Mouse (Mus musculus) thymus, postnatal 0 days (tissue): ENCODE measurements around the gene Slc27a2. TPM values are rescaled to one million over a fixed set of nuclear protein-coding genes. Genes with fewer than 3 reads are reported as not detected.

Source experiments
- DNase-seq: peaks from one replicate; pipeline ENCODE4 v3.0.0-alpha.2; 2015; ENCODE audit warnings: low spot score
- polyA plus RNA-seq: library from polyadenylated mRNA; unstranded; fragments of >200 nt; fragmentation: Nextera tagmentation; extraction: Ambion mirVana; gene quantifications from 2 replicates; pipeline ENCODE4 v1.2.1, GENCODE M21; 2015

The Slc27a2 gene
- polyA plus RNA-seq, 1 experiment from 2014 or later, result 2.8 TPM

DNA sequence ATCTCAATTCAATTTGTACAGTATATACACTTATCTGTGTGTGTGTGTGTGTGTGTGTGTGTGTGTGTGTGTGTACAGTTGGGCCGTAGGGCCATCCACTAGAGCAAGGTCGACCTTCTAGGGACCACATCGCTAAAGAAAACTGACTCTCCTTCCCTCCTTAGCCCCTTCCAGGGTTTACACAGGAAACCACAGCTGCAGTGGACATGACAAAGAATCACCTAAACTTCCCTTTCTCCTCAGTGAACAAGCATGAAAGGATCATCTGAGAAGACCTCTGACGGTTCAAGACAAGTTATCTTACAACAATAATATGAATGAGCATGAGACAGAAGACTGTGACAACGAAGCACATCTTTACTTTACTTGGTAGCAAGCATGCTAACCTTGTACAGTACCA lies 311 bp upstream of the Slc27a2 start:
- DNase-seq, result no peak

DNA sequence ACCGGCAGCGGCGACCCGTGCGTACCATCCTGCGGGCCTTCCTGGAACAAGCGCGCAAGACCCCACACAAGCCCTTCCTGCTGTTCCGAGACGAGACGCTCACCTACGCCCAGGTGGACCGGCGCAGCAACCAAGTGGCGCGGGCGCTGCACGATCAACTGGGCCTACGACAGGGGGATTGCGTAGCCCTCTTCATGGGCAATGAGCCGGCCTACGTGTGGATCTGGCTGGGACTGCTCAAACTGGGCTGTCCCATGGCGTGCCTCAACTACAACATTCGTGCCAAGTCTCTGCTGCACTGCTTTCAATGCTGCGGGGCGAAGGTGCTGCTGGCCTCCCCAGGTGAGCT lies 1.1 kb downstream of the Slc27a2 start:
- no peak for DNase-seq

DNA sequence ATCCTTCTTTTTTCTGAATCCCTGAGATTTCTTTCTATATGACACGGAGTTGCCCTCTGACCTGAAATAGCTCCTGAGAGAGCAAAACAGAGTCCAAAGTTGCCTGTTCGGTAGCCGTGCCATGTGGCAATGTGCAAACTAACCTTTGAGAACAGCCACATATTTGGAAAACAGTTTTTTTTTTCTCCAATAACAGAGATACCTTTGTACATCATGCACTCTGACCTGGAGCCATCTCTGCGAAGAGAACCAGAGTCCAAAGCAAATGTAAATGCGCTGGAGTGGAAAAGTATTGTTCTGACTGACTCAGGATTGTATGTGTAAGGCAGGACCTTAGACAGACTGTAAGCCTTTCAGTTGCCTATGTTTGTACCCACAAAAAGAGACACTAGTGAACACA lies 3.3 kb downstream of the Slc27a2 start:
- DNase-seq, result no peak

DNA sequence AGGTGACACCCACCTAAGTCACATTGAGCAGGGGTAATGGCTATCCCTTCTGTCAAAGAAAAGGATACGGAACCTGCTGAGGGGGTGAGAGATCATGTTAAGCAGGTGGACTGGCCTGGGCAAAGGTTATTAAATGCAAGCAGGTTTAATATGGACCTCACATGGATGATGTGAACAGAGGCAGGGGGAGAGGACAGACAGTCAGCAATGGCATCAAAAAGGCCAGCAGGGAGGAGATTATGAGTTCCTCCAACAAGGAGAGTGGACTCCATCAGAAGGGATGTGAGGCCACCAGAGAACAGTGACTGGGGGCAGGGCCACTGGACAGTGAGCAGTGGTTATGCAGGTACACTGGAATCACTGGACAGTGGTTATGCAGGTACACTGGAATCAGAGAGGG lies 7.9 kb downstream of the Slc27a2 start:
- no peak for DNase-seq

DNA sequence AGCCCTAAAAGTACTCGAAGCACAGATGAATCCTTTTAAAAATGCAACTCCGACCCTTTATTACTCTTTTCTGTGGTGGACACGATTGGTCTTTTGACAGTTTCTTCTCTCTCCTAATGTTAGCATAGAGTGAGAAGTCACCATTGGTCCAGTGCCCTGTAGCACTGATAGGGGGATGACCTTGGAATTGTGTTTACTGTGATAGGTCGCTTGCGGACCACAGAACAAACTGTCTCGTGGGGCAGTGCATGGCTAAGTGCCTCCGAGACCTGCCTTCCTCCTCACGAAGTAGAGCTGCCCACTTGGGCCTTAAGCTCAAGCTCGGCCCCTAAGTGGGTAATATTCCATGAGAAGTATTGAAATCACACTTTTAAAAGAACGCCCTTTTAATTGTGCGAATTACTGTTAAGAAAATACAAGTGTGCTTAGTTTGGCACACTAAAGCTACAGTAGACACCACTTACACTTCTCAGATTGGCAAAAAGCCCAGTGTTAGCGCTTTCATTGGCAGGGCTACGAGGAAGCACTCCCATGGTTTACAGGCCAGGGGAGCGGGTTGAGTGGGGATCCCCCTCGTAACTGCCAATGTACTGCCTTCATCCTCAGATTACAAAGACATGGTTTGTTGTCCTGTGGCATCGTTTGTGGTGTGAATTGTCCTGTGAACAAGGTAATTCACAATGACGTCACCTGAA lies 11.4 kb downstream of the Slc27a2 start:
- DNase-seq, result no peak

DNA sequence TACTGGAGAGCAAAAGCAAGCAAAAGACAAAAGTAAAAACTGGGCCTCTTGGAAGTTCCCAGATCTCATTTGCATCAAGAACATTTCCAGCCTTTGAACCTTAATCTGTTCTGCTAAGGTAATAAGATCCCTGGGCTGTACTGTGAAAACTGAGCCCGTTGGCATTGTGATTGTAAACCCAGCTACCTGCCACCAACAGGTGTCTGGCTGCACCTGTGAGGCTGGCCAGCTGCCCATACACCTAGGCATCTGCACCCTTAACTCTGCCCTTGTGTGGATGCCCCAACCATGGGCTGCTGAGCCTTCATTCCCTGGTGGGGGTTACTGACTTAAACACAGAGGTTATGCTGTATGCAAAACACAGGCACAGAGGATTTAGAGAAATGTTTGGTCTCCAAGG lies 20.0 kb downstream of the Slc27a2 start:
- DNase-seq, result no peak

DNA sequence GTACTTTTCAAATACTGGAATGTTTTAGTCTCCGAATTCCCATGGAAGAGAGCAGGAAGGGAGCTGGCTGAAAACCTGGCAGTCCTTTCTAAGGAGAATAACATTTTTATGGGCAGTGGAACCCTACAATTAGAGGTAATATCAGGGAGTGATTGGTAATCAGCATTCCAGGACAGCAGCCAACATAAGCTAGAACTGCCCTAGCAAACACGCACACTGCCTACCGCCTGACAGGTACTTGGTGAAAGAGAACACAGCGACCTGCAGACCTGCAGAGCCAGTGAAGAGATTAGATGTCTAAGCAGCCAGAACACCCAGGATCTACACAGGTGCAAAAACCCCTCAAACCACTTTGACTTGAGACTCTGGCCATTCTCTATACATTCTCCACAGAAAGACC lies 20.5 kb downstream of the Slc27a2 start:
- no peak for DNase-seq

DNA sequence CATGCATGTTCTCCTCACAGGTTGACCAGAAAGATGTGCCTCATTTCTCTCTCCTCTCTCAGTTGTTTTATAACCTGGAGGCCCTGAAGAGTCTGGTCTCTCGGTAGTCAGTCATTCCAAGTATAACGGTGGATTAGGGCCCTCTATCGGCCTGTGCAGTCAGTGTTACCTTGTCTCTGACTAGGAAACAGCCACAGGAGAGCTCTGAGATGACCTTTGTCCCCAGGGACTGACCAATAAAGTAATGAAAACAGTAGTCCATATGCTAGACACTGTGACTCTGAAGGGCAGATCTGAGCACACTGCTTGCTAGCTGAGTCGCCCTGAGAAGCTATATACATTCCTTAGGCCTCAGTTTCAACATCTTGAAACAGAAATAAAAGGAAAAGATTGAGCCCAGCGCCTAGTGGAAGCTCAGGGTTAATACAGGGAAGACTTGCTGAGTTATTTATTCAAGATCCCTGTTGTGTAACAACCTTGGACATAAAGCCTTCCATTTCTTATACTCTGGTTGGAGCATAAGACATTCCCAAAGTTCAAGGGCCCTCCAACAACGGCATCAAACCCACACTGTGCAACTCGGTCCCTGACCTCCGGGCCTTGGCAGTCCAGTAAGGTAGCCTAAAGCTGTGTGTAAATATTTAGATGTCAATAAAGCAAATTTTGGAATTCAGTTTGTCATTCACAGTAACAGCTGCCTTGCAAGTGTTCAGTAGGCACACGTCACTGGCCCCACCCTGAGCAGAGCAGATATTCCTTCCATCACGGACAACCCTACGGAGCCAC lies 23.4 kb downstream of the Slc27a2 start:
- DNase-seq, result no peak

DNA sequence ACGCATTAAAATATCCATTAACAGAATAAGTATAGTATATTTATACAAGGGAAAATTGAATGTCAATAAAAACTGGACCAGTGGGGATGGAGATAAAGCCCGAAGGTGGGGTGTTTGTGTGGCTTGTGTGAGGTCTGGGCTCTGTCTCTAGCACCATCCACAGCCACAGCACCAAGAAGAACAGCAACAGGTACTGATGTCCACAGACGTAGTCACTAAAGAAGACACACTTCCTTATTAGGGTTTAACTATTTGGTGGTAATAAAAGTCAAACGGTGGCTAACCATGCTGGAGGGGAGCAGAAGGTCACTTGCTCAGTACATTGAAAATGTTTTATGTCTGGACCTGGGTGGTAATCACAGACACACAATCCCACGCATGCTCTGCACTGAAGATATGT lies 25.2 kb downstream of the Slc27a2 start:
- DNase-seq, result no peak

DNA sequence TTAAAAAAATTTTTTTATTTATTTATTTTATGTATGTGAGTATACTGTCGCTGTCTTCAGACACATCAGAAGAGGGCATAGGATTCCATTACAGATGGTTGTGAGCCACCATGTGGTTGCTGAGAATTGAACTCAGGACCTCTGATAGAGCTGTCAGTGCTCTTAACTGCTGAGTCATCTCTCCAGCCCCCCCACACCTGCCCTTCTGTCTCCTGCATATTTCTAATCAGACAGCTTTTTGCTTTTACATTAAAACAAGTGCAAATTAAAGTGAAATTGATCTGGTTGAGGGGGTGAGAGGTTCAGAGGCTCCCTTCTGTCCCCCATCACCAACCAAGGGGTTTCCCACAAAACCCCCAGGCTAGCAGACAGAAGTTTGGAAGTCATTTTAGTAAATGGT lies 27.1 kb downstream of the Slc27a2 start:
- DNase-seq, result no peak

DNA sequence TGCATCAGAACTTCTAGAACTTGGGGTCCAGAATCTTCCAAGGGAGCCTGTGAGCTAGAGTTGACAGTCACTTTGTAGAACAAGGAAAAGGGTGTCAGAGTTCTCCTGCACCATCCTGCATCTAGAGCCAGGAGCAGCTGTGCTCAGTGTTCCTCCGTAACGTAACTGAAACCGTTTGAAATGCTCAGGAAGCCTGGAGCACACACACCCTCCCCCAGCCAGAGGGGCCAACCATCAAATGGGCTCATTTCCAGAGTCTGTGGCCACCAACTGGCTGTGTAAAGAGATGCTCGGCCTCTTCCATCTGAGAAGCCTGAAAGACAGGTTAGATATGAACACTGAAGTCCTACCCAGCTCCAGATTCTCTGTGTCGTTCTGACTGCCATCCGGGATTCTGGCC lies 31.8 kb downstream of the Slc27a2 start:
- no peak for DNase-seq

DNA sequence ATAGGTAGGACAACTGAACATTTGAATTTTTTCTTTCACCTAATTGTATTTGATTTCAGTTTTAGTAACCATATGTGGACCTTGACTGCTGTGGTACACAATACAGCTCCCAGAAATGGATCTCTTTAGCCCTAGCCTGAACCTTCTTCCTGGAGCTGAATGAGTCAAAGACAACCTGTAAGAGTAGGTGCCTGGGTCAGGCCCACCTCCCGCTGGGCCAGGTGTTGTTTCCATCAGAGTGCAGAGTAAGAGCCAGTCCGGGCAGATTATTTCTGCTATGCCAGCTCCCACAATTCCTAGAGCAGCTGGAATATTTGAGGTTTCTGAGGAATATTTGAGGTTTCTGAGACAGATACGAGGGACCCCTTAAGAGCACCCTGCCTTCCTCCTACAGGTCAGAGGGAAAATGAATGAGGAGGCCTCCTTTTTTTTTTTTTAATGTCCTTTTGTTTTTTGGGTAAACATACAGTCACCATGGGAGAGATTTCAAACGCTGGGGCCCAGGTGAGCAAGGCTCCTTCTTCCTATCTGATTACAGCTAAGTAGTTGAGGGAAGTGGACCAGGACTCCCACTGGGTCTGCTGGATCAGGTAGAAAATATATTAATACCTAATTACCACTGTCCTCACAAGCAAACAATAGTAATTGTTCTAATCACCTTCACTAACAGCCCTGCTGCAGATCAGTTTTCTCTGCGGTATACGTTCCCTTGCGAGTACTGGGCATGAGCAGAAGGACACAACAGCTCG lies 32.6 kb downstream of the Slc27a2 start:
- DNase-seq, result no peak

DNA sequence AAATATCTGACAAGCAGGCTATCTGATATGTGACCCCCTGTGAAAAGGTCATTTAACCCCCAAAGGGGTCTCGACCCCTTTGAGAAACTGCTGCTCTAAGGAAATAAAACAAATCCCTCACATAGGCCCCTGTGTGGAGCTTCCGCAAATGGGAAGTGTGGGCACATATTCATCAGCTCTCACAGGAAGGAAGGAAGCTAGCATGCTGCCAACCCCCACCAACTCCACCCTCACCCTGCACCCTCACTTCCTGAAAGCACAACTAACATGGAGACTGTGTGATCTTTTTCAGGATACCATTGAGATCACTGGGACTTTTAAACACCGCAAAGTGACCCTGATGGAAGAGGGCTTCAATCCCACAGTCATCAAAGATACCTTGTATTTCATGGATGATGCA lies 35.3 kb downstream of the Slc27a2 start:
- no peak for DNase-seq

DNA sequence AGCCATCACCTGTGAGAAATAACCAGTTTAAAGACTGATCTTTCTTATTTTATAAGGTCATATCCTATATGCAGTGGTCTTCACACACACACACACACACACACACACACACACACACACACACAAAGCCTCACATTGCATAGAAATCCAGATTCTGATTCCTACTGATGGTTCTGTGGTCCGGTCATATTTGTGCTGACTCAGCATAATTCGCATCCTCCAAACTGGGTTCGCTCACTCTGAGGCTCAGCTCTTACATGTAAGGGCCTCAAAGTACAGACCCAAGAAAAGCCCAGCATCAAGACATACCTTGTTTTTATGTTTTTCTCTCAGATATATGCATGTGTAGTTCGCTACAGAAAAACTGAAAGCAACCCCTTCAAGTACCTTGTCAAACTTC lies 39.1 kb downstream of the Slc27a2 start:
- no peak for DNase-seq

DNA sequence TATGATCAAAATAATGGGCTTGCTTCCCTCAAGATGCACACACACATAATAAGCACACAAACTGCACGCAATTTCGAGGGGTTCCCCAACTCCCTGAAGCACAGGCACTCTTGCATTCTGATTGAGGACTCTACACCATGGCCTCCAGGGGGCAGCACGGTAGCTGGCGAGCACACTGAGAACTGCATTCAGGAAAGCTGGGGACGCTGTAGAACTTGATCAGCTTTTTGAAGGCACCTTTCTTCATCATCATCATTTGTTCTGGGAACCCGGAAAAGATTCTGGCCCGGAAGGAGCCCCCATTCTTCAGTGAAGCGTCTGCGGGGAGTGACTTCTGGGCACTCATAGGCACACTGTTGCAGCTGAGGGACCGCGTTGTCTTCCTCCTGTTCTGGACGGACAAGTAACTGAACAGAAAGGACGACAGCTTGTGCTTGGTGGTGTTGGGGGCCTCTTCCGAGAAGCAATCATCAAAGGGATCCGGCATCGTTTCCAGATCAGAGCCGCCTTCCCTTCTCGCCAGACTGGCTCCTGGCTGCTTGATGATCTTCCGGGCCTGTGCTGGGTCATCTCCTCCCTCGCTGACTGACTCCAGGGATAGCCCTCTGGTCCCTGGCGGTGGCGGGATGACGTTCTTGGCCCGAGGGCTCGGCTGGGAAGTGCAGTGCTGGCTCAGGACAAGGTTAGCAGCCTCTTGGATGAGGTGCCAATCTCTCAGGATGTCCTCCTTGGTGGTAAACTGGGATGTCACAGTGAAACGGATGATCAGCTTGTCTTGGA lies 41.8 kb downstream of the Slc27a2 start:
- DNase-seq, result peak; percentile 89

DNA sequence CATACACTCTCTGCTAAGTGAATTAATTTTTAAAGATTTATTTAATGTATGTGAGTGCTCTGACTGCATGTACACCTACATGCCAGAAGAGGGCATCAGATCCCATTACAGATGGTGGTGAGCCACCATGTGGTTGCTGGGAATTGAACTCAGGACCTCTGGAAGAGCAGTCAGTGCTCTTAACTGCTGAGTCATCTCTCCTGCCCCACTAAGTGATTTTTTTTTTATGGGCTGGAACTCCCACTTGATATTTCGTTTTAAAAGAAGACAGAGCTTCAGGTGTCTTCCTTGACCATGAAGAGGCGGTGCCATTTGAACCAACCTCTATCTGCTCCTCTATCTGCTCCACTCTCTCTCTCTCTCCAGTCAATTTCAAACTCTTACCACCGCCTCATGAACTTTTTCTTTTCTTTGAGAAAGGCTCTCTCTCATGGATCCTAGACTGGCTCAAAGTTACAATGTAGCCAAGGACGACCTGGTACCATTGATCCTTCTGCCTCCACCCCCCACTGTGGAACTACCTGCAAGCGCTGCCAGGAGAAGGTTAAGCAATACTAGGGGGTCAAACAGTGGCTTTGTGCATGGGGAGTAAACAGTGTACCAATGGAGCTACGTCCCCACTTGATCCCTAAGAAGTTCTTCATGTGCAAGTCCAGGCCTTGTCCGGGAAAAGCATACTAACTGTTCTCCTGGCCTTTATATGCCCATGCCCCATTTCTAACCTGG lies 44.3 kb downstream of the Slc27a2 start:
- DNase-seq, result no peak

DNA sequence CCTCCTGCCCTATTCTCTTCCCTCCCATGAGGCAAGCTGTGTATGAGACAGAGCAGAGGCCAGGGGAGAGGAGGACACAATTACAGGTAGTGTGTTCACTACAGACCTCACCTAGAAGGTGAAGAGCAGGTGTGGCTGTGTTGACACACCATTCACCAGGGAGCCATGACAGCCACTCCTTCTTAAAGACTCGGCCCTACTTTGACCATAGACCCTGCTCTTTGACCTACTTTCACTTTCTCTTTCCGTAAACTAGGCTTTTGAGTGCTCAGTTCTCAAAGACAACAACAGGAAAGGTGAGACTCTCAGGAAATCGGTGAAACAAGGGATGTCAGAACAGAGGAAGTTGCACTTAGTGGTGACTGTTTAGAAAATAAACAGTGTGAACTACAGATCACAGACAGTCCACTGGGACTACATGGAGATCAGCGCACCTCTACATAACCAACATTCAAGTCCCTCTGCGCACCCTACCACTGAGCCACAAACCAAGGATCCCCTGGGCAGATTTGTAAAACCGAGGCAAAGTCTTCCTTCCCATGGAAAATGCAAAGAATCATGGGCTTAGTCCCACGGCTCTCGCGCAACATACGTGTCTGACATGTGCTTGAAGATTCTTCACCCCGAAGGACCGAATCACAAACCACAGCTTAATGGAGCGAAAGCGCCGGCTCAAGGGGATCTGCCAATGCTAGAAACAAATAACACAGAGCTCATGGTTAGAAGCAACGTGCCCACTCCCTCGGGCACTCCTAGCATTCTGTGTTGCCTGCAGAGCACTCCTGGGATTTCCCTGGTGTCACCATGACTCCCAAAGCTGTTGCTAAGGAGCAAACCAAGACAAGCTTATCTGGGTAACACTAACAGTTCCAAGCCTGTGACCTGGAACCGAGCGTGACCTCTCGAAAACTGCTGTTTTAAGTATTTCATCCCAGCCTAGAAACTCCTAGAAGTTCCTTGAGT lies 45.4 kb downstream of the Slc27a2 start:
- DNase-seq, result peak; percentile 64

DNA sequence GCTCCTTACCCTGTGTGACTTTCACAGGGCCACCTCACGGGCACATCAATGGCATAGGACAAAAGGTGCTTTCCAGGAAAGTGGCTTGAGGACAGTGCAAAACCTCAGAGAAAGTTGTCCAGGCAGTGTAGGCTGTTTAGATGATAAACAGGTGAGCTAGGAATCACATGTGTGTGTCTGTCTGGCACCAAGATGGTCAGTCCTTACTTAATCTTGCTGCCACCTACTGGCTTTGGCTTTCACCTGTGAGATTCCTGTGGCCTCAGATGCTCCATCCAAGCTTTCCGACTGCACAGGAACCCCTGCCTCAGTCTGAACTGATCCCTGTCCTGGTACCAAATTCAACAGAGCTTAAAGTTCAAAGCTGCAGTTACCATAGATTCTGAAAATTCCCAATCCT lies 46.2 kb downstream of the Slc27a2 start:
- DNase-seq, result no peak

DNA sequence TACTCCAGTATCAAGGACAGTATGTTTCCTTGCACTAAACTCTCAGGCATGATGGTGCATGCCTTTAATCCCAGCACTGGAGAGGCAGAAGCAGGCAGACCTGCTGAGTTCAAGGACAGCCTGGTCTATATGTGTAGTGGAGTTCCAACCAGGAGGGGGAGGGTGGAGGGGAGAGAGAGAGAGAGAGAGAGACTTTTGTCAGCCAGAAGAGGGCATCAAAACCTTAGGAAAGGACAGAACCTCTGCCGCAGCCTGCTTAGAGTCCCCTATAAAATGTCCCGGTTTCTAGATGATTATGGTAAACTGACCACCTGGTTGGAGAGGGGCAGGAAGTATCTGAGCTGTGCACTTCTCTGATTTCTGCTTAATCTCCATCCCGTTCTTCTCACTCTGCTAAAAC lies 46.8 kb downstream of the Slc27a2 start:
- peak; percentile 44 for DNase-seq

DNA sequence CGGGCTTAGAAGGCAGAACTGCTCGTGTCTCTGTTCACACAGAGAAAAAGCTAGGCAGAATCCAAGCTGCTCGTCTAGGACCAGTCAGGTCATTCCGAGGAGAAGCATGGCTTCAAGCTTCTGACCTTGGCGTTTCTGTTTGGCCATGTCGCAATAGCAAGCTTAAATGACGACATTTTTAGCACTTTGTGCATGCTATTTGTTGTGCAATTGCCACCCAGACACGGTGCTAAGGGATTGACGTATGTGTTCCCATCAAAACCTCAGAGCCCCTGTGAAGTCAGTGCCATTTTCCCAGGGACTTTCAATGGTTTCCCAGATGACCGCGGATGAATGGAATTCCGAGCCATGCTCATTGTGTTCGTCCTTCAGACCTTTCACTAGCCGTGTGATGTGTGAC lies 48.3 kb downstream of the Slc27a2 start:
- no peak for DNase-seq
